Mouse (Mus musculus): ENCODE measurements around the gene Tef.

GRCm38 (mm10) chr15:81839634-81840033 is 37.4 kb downstream of the Tef start:
- TF ChIP-seq CTCF (IDR thresholded peaks at IDR 0.05; ENCODE audit: low read depth, low read length) (no peak), POLR2A (IDR thresholded peaks at IDR 0.05; ENCODE audit: insufficient read depth, low read length) (no peak)

All from ES-Bruce4 (cell line).